Mouse (Mus musculus): ENCODE data around the gene Hipk2.
A peak's percentile ranks its signal among the peaks of the same experiment; 100 is the strongest.

The Hipk2 gene

DNA sequence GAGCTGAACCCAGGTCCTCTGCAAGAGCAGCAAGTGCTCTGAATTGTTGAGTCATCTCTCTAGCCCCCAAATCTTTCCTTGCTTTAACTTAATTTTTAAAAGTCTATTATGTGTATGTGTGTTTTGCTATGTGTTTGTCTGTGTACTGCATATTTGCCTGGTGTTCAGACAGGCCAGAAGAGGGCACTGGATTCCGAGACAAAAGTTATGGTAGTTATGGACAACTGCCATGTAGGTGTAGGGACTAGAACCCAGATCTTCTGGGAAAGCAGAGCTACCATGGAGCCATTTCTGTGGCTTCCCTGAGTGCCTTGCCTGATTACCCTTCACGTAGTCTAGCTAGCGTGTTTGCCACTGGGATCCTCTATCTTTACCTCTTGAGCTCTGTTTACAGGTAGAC, 134.9 kb downstream of the Hipk2 start:
- no peak for DNase-seq

DNA sequence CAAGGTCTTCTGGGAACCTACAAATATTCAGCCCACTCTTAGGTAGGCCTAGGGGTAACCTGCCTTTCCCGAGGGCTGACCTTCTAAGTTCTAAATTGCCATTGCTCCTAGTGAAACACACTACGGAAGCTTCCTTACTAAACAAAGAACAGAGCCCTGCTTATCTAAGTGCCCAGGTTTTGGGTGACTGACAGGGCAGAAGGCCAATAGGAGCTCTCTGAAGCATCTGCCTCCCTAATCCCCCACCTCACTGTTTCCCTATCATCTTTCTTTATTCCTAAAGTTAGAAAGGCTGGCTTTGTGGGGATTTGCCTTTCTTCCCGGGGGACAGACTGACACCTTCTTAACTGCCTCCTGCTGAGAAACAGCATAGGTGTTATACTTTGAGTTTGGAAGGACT, 136.7 kb downstream of the Hipk2 start:
- no peak for DNase-seq

GRCm38 (mm10) chr6:38737763-38738162, 138.2 kb downstream of the Hipk2 start:
- DNase-seq: no peak

GRCm38 (mm10) chr6:38736240-38736639, 139.7 kb downstream of the Hipk2 start:
- peak; percentile 88 for DNase-seq

DNA sequence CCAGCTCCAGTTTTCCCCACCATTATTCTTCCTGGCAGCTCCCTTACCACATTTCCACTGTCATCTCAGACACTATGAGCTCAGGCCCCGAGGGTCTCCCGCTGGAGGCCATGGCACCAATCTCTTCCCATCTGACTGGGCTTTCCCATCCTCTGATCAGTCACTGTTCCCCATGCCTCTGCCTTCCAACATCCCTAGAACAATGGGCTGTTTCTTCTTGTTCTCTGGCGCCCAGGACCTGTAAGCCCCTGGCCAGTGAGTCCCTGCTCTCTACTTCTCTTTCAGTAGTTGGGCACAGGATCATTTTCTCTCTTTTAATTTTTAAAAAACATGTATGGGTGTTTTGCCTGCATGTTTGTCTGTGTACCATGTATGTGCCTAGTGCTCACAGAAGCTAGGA, 143.3 kb downstream of the Hipk2 start:
- no peak for DNase-seq

- no peak for DNase-seq
These were observed 145.5 kb downstream of the Hipk2 start for GRCm38 (mm10) chr6:38730169-38731146.

DNA sequence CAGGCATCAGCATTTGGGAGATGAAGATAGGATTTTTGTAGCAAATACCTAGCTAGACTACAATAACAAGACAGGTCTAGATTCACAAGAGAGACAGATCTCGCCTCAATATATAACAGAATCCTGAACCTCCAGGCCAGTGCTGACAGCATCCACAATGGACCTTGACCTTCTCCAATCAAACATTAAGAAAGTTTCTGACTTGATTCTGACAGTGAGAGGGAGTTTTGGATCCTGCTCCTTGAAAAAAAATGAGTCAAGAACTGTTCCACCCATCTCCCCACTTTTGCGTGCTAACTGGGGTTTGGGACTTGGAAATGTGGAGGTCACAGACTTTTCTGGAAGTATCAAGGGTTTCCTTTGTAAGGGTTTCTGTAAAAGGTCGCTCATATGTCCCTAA, 150.4 kb downstream of the Hipk2 start:
- no peak for DNase-seq

DNA sequence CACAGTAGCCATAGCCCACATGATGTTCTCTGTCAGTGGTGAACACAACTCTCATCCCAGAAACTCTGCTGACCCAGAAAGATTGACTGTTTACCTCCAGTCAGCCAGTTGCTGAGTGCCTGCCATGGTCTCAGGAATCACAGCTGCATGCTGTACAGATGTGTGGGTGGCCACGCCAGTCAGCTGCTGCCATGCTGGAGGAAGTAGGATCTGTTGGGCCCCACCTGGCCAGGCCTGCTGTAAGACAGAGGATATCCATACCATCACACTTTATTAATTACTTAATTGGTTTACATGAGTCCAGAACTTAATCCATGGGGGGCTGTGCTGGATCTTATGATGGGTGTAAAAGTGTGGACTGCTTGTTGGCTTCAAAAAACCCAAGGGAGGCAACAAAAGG, 154.6 kb downstream of the Hipk2 start:
- DNase-seq: no peak

DNA sequence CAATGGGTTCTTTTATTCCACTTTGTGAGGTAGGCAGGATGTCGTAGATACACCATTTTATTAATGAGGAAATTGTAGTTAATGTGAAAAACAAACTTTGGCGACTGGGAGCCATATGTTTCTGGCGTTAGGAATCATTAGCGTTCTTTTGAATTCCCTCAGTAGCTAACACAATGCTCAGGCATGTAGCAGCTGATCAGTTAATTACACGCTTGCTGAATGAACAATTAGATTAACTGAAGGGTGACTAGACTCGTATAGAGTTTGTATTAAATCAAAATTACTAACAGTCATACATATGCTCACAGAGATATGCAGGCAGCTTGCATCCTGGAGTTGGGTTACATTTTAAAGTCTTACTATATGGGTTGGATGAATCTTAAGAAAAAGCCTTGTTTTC, 156.7 kb downstream of the Hipk2 start:
- no peak for DNase-seq

- no peak for DNase-seq
These were observed 157.3 kb downstream of the Hipk2 start for GRCm38 (mm10) chr6:38718625-38719024.

- DNase-seq: no peak
These were observed 160.1 kb downstream of the Hipk2 start for GRCm38 (mm10) chr6:38715881-38716280.

DNA sequence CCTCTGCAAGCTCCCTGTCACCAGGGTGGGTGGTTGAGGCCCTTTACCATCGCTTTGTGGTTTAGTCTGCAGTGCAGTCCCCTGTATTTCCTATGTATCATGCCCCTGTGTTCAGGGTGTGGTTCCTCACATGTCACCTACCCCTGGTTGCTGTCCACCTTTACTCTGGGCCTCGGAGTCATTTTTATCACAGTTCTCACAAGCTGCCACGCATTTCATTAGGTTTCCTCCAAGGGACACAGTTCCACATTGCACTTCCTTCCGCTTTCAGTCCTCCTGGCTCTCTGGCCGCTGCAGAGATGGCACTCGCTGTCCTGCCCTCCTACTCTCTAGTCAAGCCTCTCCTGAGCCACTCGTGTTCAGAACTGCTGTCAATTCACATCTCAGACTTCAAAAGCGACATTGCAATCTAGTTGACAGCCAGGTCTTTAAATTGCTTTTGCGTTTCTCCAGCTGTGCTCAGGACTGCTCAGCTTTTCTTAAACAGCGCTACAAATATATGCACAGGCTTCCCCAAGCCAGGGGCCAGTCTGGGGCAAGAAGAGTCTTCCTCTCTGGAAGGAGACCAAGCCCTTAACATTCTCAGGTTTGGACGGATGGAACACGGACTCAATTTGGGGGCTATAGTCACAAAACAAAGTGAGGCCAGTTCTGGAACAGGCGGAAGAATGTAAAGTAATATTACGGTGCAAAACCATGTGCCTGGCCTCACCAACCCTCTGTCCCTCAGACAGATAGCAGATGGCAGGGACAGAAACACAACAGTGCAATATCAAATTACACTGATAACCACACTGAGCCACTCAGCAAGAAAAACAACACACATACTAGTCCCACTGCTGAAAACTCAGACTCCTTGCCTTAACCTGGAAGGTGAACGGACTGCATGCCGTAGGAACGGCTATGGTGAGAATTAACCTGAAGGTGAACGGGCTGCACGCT, 161.7 kb downstream of the Hipk2 start:
- DNase-seq: no peak

DNA sequence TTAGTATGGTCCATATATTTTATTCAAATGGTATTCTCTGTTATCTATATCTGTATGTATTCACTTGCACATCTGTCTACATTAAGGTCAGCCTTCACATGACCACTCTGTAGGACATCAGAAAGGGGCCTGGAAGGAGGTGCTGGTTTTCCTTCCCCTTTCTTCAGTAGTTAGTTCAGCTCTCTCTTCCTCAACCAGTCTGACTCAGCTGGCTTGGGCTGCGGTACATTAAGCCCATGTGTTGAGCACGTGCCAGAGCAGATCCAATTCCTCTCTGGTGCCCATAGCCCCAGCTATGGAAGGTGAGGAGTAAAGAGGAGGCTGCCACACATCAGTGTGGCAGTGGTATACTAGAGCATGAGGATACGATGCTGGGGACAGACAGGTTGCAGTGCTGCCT, 165.5 kb downstream of the Hipk2 start:
- no peak for DNase-seq

GRCm38 (mm10) chr6:38704264-38704984, 171.5 kb downstream of the Hipk2 start:
- peak; percentile 61 for DNase-seq

DNA sequence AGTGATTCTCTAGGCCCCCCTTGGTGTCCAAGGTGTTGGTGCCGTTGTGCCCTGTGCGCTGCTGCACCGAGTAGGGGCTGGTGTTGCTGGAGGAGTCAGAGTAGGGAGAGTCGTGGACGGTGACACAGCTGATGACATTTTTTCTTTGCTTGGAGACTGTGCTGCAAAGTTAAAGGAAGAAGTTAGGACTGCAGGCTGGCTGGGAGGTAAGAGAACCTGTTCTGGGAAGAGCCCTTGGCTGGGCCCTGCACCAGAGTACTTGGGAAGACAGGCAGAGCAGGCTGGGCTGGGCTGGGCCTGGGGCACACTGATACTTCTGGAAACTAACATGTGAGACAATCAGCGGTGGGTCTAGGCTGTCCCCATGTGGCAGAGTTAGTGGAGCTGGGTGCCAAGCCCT, 172.4 kb downstream of the Hipk2 start:
- DNase-seq: no peak

GRCm38 (mm10) chr6:38702810-38703399, 173.1 kb downstream of the Hipk2 start:
- DNase-seq: peak; percentile 62

DNA sequence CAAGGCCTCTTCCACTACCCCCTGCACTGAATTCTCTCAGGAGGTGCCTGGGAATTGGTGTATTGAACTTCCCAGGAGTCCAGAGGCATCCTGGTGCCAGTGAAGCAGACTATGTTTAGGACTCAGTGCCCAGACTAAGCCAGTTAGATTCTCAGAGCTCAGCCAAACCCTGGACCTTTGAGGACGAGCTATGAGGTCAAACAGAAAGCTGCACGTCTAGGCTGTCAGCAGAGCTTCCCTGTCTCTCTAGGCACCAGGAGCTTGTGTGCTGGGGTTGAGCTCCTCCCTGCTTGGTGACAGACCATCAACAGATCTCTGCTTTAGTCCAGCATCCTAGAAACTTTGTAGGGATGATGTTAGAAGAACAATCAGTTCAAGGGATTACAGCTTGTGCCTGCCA, 174.5 kb downstream of the Hipk2 start:
- DNase-seq: no peak

DNA sequence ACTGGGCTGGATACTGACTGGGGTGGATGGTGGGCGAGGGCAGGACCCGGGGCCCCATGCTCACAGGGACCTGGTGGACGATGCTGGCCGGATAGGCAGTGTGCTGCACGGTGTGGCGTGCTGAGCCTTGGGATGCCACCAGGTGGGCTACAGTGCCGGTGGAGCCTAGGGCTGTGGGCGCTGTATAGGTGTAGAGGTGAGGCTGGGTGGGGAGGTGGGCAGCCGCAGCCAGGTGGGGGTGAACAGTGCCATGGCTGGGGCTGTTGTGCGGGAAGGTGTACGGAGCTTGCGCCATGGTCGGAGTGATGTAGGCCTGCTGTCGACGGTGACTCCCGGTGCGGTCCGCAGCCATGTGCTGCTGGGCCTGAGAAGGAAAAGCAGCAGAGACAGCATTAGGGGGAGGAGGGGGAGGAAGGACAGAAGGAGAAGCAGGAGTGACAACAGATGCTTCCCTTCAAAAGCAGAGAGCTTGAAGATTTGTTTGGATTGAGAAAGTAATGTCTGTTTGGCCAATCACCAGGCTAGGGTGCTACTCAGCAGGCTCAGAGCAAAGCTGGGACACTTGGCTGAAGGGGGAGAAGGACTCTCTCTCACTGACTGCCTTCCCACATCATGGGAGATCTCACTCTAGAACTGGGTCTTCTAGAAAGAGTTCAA, 177.6 kb downstream of the Hipk2 start:
- DNase-seq: peak; percentile 36

GRCm38 (mm10) chr6:38696570-38696969, 179.4 kb downstream of the Hipk2 start:
- no peak for DNase-seq

- DNase-seq: peak; percentile 86
These were observed 180.4 kb downstream of the Hipk2 start for GRCm38 (mm10) chr6:38695380-38696054.

GRCm38 (mm10) chr6:38692556-38692955, 183.4 kb downstream of the Hipk2 start:
- DNase-seq: no peak
